Mouse (Mus musculus) hindbrain, postnatal 0 days (tissue): ENCODE results near the gene Pknox2. TPM values are rescaled to one million over a fixed set of nuclear protein-coding genes. Genes with fewer than 3 reads are reported as not detected.

Experiments
- ATAC-seq: fragments of 200-750 bp; cut with Nextera tagmentation; 2 replicates; pipeline ENCODE4 v1.8.0; 2017; ENCODE audit warnings: mild to moderate bottlenecking, moderate TSS enrichment, moderate library complexity
- DNase-seq: peaks from one replicate; pipeline ENCODE4 v3.0.0-alpha.2; 2015; ENCODE audit warnings: low spot score
- H3K27ac ChIP-seq: fragments of 300-500 bp; sonication (generic); 2 replicates; pipeline ENCODE4 v1.5.1; 2014; ENCODE audit warnings: mild to moderate bottlenecking
- H3K27me3 ChIP-seq: fragments of 300-500 bp; sonication (generic); 2 replicates; pipeline ENCODE4 v1.6.1; 2014; ENCODE audit warnings: low read length, mixed read lengths; ENCODE audit not compliant: insufficient read depth
- H3K36me3 ChIP-seq: fragments of 300-500 bp; sonication (generic); 2 replicates; pipeline ENCODE4 v1.6.1; 2014; ENCODE audit warnings: low read length, mixed read lengths; ENCODE audit not compliant: insufficient read depth
- H3K4me1 ChIP-seq: fragments of 300-500 bp; sonication (generic); 2 replicates; pipeline ENCODE4 v1.6.1; 2014; ENCODE audit warnings: antibody characterized with exemption, low read length, mixed read lengths; ENCODE audit not compliant: insufficient read depth
- H3K4me2 ChIP-seq: fragments of 300-500 bp; sonication (generic); 2 replicates; pipeline ENCODE4 v1.6.1; 2014; ENCODE audit warnings: low read depth, mild to moderate bottlenecking, low read length, moderate library complexity, mixed read lengths
- H3K4me3 ChIP-seq: fragments of 300-500 bp; sonication (generic); 2 replicates; pipeline ENCODE4 v1.5.1; 2014; ENCODE audit warnings: low read length
- H3K9ac ChIP-seq: fragments of 300-500 bp; sonication (generic); replicated peaks from 2 replicates; pipeline ENCODE4 v1.6.1; 2014; ENCODE audit warnings: mild to moderate bottlenecking, low read length, moderate library complexity, mixed read lengths
- H3K9me3 ChIP-seq: fragments of 300-500 bp; sonication (generic); 2 replicates; pipeline ENCODE4 v1.6.1; 2016; ENCODE audit warnings: low read length, mixed read lengths
- CTCF ChIP-seq: IDR thresholded peaks from 2 replicates; pipeline ENCODE4 v1.5.1; 2016; ENCODE audit warnings: antibody characterized with exemption, control low read depth, low read depth
- WGBS: fragments of 180-500 bp; shearing (Covaris S2); extraction: QIAGEN DNeasy Blood & Tissue Kit; methylation state at CpG from one replicate; pipeline ENCODE4 v1.1.7; 2014; 5-methylcytosine and 5-hydroxymethylcytosine counted together
- polyA plus RNA-seq: library from polyadenylated mRNA; unstranded; fragments of >200 nt; fragmentation: Nextera tagmentation; extraction: Ambion mirVana; gene quantifications from 2 replicates; pipeline ENCODE4 v1.2.1, GENCODE M21; 2015
- total RNA-seq: library from RNA; depleted of rRNA; stranded (reverse); fragments of >200 nt; gene quantifications from 2 replicates; pipeline ENCODE4 v1.2.3, GENCODE M21; 2014

The Pknox2 gene
- total and polyA plus RNA-seq, 2 experiments from 2014 or later, result 22.2 to 23.5 TPM

- no peaks in the 10 kb centered on the region for H3K9me3 ChIP-seq
- H3K36me3 ChIP-seq, result no peaks in the 10 kb centered on the region
- no peak for TF ChIP-seq CTCF
- H3K27me3 ChIP-seq, result no peaks in the 10 kb centered on the region
- H3K4me3 ChIP-seq, result no peak overlapping the region
- H3K27ac ChIP-seq, result no peak overlapping the region
- H3K4me2 ChIP-seq, result no peak overlapping the region
- no peak overlapping the region for H3K9ac ChIP-seq
- WGBS, result 76% methylated on average over 2 of the region's 2 CpGs
- DNase-seq, result no peak
- H3K4me1 ChIP-seq, result peaks cover 4% of the 10 kb centered on the region
- no peak for ATAC-seq
Measured at GRCm38 (mm10) chr9:37061627-37062026, 85.6 kb downstream of the Pknox2 start.

GRCm38 (mm10) chr9:37054703-37055102 lies 92.5 kb downstream of the Pknox2 start:
- Histone ChIP-seq H3K9ac (no peak overlapping the region), H3K4me1 (peaks cover 16% of the 10 kb centered on the region), H3K27me3 (no peaks in the 10 kb centered on the region), H3K27ac (peak overlapping the region; percentile 46; the same call in 1 of the 2 replicates), H3K4me2 (peak overlapping the region; percentile 45), H3K4me3 (no peak overlapping the region), H3K9me3 (no peaks in the 10 kb centered on the region), H3K36me3 (no peaks in the 10 kb centered on the region)
- 23% methylated on average over 5 of the region's 5 CpGs for WGBS
- DNase-seq (no peak), ATAC-seq (no peak)
- TF ChIP-seq CTCF, result no peak

GRCm38 (mm10) chr9:37053601-37054512 lies 93.3 kb downstream of the Pknox2 start:
- no peaks in the 10 kb centered on the region for H3K9me3 ChIP-seq
- peak overlapping the region; percentile 46; the same call in 1 of the 2 replicates for H3K27ac ChIP-seq
- 16% methylated on average over 21 of the region's 21 CpGs for WGBS
- DNase-seq, result peak; percentile 80
- H3K9ac ChIP-seq, result peak overlapping the region; percentile 1; the same call in 1 of the 2 replicates
- peak overlapping the region; percentile 45 for H3K4me2 ChIP-seq
- no peaks in the 10 kb centered on the region for H3K27me3 ChIP-seq
- no peaks in the 10 kb centered on the region for H3K36me3 ChIP-seq
- TF ChIP-seq CTCF, result no peak
- H3K4me3 ChIP-seq, result no peak overlapping the region
- peaks cover 16% of the 10 kb centered on the region for H3K4me1 ChIP-seq
- peak; percentile 78 for ATAC-seq

GRCm38 (mm10) chr9:37053041-37053440 lies 94.2 kb downstream of the Pknox2 start:
- H3K9ac ChIP-seq, result no peak overlapping the region
- H3K27ac ChIP-seq, result 0 out of 2 replicates have a peak overlapping the region, but pooled peaks have one; percentile 46
- no peaks in the 10 kb centered on the region for H3K27me3 ChIP-seq
- no peak overlapping the region for H3K4me3 ChIP-seq
- no peaks in the 10 kb centered on the region for H3K9me3 ChIP-seq
- no peaks in the 10 kb centered on the region for H3K36me3 ChIP-seq
- 58% methylated on average over 6 of the region's 6 CpGs for WGBS
- DNase-seq (no peak), ATAC-seq (no peak)
- H3K4me1 ChIP-seq, result peaks cover 16% of the 10 kb centered on the region
- no peak overlapping the region for H3K4me2 ChIP-seq
- TF ChIP-seq CTCF, result no peak

GRCm38 (mm10) chr9:37051669-37052068 lies 95.5 kb downstream of the Pknox2 start:
- H3K36me3 ChIP-seq, result no peaks in the 10 kb centered on the region
- no peak overlapping the region for H3K4me2 ChIP-seq
- DNase-seq (no peak), ATAC-seq (no peak)
- 93% methylated on average over 4 of the region's 4 CpGs for WGBS
- no peaks in the 10 kb centered on the region for H3K27me3 ChIP-seq
- no peak for TF ChIP-seq CTCF
- no peak overlapping the region for H3K27ac ChIP-seq
- no peak overlapping the region for H3K9ac ChIP-seq
- H3K4me1 ChIP-seq, result peaks cover 16% of the 10 kb centered on the region
- no peaks in the 10 kb centered on the region for H3K9me3 ChIP-seq
- no peak overlapping the region for H3K4me3 ChIP-seq

- 79% methylated on average over 5 of the region's 5 CpGs for WGBS
- no peak for DNase-seq
- no peak for TF ChIP-seq CTCF
- no peaks in the 10 kb centered on the region for H3K36me3 ChIP-seq
- no peak overlapping the region for H3K9ac ChIP-seq
- ATAC-seq, result no peak
- no peaks in the 10 kb centered on the region for H3K4me1 ChIP-seq
- H3K27me3 ChIP-seq, result no peaks in the 10 kb centered on the region
- H3K9me3 ChIP-seq, result no peaks in the 10 kb centered on the region
- no peak overlapping the region for H3K27ac ChIP-seq
- no peak overlapping the region for H3K4me3 ChIP-seq
- no peak overlapping the region for H3K4me2 ChIP-seq
Measured at GRCm38 (mm10) chr9:37047490-37047889, 99.7 kb downstream of the Pknox2 start.

- Histone ChIP-seq H3K9ac (no peak overlapping the region), H3K27me3 (no peaks in the 10 kb centered on the region), H3K36me3 (no peaks in the 10 kb centered on the region), H3K9me3 (no peaks in the 10 kb centered on the region), H3K4me3 (no peak overlapping the region), H3K27ac (no peak overlapping the region), H3K4me1 (no peaks in the 10 kb centered on the region), H3K4me2 (no peak overlapping the region)
- TF ChIP-seq CTCF, result no peak
- DNase-seq (no peak), ATAC-seq (no peak)
- WGBS, result 74% methylated on average over 1 of the region's 1 CpGs
Measured at GRCm38 (mm10) chr9:37045875-37046274, 101.3 kb downstream of the Pknox2 start.
